Mouse (Mus musculus): ENCODE measurements around the gene Cebpe.

DNA sequence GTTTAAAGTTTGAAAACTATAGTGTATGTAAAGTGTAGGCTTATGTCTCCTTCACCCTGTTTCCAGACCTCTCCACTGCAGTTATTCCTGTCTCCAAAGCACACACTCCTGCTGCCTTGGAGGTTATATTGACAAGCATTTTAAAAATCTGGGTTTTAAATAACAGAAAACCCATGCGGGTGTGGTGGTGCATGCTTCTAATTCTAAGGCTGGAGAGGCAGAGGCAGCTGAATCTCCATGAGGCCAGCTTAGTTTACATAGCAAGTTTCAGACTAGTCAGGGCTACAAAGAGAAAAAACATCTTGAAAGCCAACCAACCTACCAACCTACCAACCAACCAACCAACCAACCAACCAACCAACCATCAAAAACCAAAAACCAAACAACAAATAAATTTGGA, 3.4 kb upstream of the Cebpe start:
- TF ChIP-seq POLR2A (IDR thresholded peaks at IDR 0.05; ENCODE audit: extremely low read depth, insufficient read depth, low read length), result no peak
- no peak for TF ChIP-seq CTCF (IDR thresholded peaks at IDR 0.05; ENCODE audit: low read depth, low read length)
